Mouse (Mus musculus) stomach, embryonic 16.5 days (tissue): ENCODE results near the gene Sptbn4. TPM values are rescaled to one million over a fixed set of nuclear protein-coding genes. Genes with fewer than 3 reads are reported as not detected.
A peak's percentile ranks its signal among the peaks of the same experiment; 100 is the strongest.

Experiments used
- ATAC-seq: fragments of 200-750 bp; cut with Nextera tagmentation; 2 replicates; pipeline ENCODE4 v1.8.0; 2017; ENCODE audit warnings: moderate number of reproducible peaks, moderate TSS enrichment; ENCODE audit not compliant: insufficient read depth, low FRiP score
- H3K27ac ChIP-seq: fragments of 300-500 bp; sonication (generic); 2 replicates; pipeline ENCODE4 v1.5.1; 2014; ENCODE audit warnings: low read length
- H3K27me3 ChIP-seq: fragments of 300-500 bp; sonication (generic); 2 replicates; pipeline ENCODE4 v1.6.1; 2014; ENCODE audit warnings: low read length, control low read depth, mixed read lengths; ENCODE audit not compliant: control insufficient read depth, insufficient read depth
- H3K36me3 ChIP-seq: fragments of 300-500 bp; sonication (generic); 2 replicates; pipeline ENCODE4 v1.6.1; 2014; ENCODE audit warnings: low read length; ENCODE audit not compliant: control insufficient read depth, insufficient read depth
- H3K4me1 ChIP-seq: fragments of 300-500 bp; sonication (generic); 2 replicates; pipeline ENCODE4 v1.6.1; 2014; ENCODE audit warnings: low read length, control low read depth, mixed read lengths; ENCODE audit not compliant: control insufficient read depth, insufficient read depth
- H3K4me2 ChIP-seq: fragments of 300-500 bp; sonication (generic); 2 replicates; pipeline ENCODE4 v1.6.1; 2014; ENCODE audit warnings: low read depth, low read length, mixed read lengths
- H3K4me3 ChIP-seq: fragments of 300-500 bp; sonication (generic); replicated peaks from 2 replicates; pipeline ENCODE4 v1.5.1; 2014; ENCODE audit warnings: mild to moderate bottlenecking, low read length
- H3K9ac ChIP-seq: fragments of 300-500 bp; sonication (generic); 2 replicates; pipeline ENCODE4 v1.6.1; 2014; ENCODE audit warnings: low read length
- H3K9me3 ChIP-seq: fragments of 300-500 bp; sonication (generic); replicated peaks from 2 replicates; pipeline ENCODE4 v1.6.1; 2016; ENCODE audit warnings: low read length, control low read depth; ENCODE audit not compliant: control insufficient read depth
- WGBS: fragments of 180-500 bp; shearing (Covaris S2); extraction: QIAGEN DNeasy Blood & Tissue Kit; methylation state at CpG from one replicate; pipeline ENCODE4 v1.1.7; 2014; 5-methylcytosine and 5-hydroxymethylcytosine counted together
- polyA plus RNA-seq: library from polyadenylated mRNA; unstranded; fragments of >200 nt; fragmentation: Nextera tagmentation; extraction: Ambion mirVana; gene quantifications from 2 replicates; pipeline ENCODE4 v1.2.1, GENCODE M21; 2015

Sptbn4 gene
- polyA plus RNA-seq, 1 experiment from 2014 or later = 0.50 TPM

- peaks cover 72% of the 10 kb centered on the region for H3K27me3 ChIP-seq
- H3K4me3 ChIP-seq = peak overlapping the region; percentile 19
- WGBS = 2% methylated on average over 81 of the region's 81 CpGs
These were observed 43.1 kb downstream of the Sptbn4 start for GRCm38 (mm10) chr7:27404203-27404942.

GRCm38 (mm10) chr7:27402675-27403074 is 44.8 kb downstream of the Sptbn4 start:
- 7% methylated on average over 16 of the region's 16 CpGs for WGBS
- H3K9me3 ChIP-seq = peaks cover 10% of the 10 kb centered on the region

More at GRCm38 (mm10) chr7:27404203-27404942, 43.1 kb downstream of the Sptbn4 start:
- ATAC-seq = no peak
- Histone ChIP-seq H3K27ac (no peak overlapping the region), H3K36me3 (no peaks in the 10 kb centered on the region), H3K9ac (no peak overlapping the region), H3K9me3 (peaks cover 10% of the 10 kb centered on the region), H3K4me1 (peaks cover 9% of the 10 kb centered on the region), H3K4me2 (peak overlapping the region; percentile 31)

GRCm38 (mm10) chr7:27400545-27400944 is 46.9 kb downstream of the Sptbn4 start:
- Histone ChIP-seq H3K4me3 (no peak overlapping the region), H3K36me3 (no peaks in the 10 kb centered on the region), H3K9ac (no peak overlapping the region), H3K27me3 (peaks cover 75% of the 10 kb centered on the region), H3K27ac (no peak overlapping the region), H3K4me1 (peaks cover 6% of the 10 kb centered on the region; the same call in 1 of the 2 replicates), H3K9me3 (peaks cover 6% of the 10 kb centered on the region; the same call in 1 of the 2 replicates), H3K4me2 (no peak overlapping the region)
- ATAC-seq = no peak
- 72% methylated on average over 7 of the region's 7 CpGs for WGBS

More at GRCm38 (mm10) chr7:27402675-27403074, 44.8 kb downstream of the Sptbn4 start:
- no peak overlapping the region for H3K27ac ChIP-seq
- peaks cover 68% of the 10 kb centered on the region for H3K27me3 ChIP-seq
- H3K36me3 ChIP-seq = no peaks in the 10 kb centered on the region
- H3K4me1 ChIP-seq = 0 out of 2 replicates have a peak, but pooled peaks cover under 1% of the 10 kb centered on the region
- no peak overlapping the region for H3K4me3 ChIP-seq
- no peak overlapping the region for H3K4me2 ChIP-seq
- H3K9ac ChIP-seq = no peak overlapping the region
- ATAC-seq = no peak

DNA sequence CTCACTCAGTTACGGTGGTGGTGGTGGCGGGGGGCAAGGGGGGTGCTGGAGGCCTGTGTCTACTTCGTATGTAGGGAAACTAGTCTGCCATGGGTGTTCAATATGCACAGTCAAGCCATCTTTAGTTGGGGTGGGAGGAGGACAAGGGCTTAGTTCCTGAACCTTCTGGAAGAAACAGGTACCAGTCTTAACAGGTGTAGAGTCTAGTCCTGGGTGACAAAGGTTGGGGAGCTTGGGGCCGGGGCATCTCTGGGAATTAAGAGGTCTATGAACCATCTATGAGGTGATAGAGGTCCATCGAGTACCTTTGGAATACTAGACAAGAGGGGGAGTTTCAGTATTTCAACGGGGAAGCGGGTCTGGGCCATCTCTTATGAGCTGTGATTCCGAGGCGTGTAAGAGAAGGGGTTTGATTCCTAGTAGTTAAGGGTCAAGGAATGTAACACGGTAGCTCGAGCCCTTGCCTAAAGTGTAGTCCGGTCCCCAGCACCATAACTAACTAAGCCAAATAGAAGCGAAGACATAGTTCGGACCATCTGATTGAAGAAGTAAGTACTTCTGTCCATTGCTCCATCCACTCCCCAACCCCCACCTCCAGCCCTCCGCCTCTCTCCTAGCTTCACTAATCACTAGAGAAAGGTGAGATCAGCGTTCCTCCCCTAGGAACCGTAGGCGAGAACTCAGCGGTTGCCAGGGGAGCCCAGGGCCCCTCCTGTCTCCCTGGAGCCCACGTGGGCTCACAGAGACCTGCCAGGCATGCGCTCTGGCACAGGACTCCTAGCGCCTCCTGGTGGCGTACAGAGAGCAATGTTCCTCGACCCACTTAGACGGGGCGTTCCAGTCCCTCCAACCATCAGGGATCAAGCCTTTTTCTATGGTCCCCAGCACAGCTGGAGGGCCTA is 50.2 kb downstream of the Sptbn4 start:
- Histone ChIP-seq H3K27ac (no peak overlapping the region), H3K27me3 (peaks cover 70% of the 10 kb centered on the region), H3K4me2 (peak overlapping the region; percentile 78; the same call in 1 of the 2 replicates), H3K9ac (no peak overlapping the region), H3K4me3 (no peak overlapping the region), H3K4me1 (peaks cover 6% of the 10 kb centered on the region; the same call in 1 of the 2 replicates), H3K9me3 (no peaks in the 10 kb centered on the region), H3K36me3 (no peaks in the 10 kb centered on the region)
- peak; percentile 66; the same call in 1 of the 2 replicates for ATAC-seq
- WGBS = 14% methylated on average over 26 of the region's 26 CpGs

DNA sequence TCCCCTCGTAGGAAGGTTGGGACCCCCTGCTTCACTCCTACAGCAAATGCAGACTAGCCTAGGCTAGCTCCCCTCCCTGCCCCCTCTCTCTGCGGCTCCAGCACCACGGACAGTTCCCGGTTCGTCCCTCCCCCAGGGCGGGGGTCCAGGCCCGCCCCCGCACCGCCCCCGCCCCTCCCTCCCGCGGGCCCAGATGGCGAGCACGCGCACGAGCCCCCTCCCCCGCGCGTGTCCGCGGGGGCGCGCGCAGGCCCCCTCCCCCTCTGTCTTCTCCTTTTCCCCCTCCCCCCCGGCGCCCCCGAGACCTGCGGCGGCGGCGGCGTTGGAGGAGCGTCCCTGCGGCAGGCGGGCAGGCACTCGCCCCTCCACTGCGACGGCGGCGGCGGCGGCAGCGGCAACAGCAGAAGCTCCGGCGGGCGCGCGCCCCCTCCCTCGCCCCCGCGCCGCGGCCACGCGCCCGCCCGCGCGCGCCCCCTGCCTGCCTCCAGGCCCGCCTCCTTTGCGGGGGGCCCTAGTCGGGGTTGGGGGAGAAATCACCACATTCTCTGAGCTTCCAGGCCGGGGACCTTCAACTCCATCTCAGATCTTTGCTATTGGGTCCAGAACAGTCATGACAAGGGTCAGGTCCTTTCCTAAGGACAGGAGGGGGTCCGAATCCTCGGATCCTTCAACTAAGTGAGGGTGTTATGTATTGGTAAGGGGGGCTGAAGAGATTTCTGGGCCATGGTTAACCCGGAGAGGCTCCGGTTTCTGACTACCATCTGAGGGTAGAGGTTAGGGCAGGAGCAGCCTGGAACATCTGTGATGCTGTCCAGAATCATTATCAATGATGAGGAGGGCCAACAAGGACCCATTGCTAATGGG is 51.1 kb downstream of the Sptbn4 start:
- WGBS = 1% methylated on average over 51 of the region's 68 CpGs
- H3K9me3 ChIP-seq = no peaks in the 10 kb centered on the region
- no peaks in the 10 kb centered on the region for H3K36me3 ChIP-seq
- H3K4me2 ChIP-seq = peak overlapping the region; percentile 78
- H3K9ac ChIP-seq = peak overlapping the region; percentile 49
- peak overlapping the region; percentile 47 for H3K4me3 ChIP-seq
- H3K27me3 ChIP-seq = peaks cover 63% of the 10 kb centered on the region
- no peak for ATAC-seq
- H3K4me1 ChIP-seq = peaks cover 6% of the 10 kb centered on the region; the same call in 1 of the 2 replicates
- H3K27ac ChIP-seq = no peak overlapping the region

DNA sequence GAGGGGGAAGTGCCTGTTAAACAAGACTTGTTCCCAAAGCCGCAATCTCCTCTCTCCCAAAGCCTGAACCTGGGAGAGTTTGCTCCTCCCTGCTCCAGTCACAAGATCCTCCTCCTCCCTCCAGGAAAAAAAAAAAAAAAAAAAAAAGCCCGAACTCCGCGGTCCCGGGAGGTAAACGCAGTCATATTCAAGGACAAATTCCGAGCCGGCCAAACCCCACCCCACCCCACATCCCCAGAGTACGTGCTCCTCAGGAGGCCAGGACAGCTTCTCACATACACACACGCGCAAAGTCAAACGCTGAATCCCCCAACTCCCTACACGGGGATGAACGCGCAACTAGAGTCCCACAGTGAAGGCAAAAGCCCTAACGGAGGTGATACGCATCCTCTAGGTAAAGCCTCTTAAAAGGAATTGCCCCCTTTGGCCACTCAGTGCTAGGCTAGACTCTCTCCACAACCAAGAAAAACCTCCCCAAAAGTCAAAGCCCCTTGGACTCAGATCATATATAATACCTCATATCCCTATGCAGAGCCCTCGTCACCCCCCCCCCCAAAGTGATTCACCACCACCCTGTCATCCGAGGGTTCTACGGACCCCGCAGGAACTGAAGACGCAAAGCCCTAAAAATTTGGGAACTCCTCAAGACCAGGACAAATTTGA is 51.8 kb downstream of the Sptbn4 start:
- H3K27me3 ChIP-seq = peaks cover 69% of the 10 kb centered on the region
- no peak overlapping the region for H3K27ac ChIP-seq
- H3K9ac ChIP-seq = no peak overlapping the region
- H3K4me1 ChIP-seq = peaks cover 6% of the 10 kb centered on the region; the same call in 1 of the 2 replicates
- no peaks in the 10 kb centered on the region for H3K9me3 ChIP-seq
- H3K4me2 ChIP-seq = peak overlapping the region; percentile 78
- H3K36me3 ChIP-seq = no peaks in the 10 kb centered on the region
- 2% methylated on average over 22 of the region's 22 CpGs for WGBS
- ATAC-seq = no peak
- peak overlapping the region; percentile 47 for H3K4me3 ChIP-seq

DNA sequence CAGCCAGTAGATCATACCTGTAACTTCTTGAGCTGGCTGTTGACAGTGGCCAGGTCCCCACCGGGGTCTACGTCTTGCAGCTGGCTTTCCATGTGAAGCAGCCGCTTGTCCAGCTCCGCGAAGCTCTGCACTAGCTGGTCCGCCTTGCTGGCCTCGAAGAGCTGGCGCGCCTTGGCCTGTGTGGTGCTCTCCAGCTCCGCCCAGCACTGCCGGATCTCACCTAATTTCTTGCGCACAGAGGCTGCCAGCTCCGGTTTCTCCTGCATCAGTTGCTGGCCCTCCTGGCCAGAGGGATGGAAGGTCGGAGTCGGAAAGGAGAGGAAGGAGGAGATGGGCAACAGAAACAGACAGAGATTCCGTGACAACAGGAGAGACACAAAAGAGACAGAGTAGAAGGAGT is 56.1 kb downstream of the Sptbn4 start:
- Histone ChIP-seq H3K27me3 (peaks cover 43% of the 10 kb centered on the region), H3K4me1 (peaks cover 2% of the 10 kb centered on the region; the same call in 1 of the 2 replicates), H3K9ac (no peak overlapping the region), H3K9me3 (no peaks in the 10 kb centered on the region), H3K36me3 (no peaks in the 10 kb centered on the region), H3K4me3 (no peak overlapping the region), H3K4me2 (no peak overlapping the region), H3K27ac (no peak overlapping the region)
- no peak for ATAC-seq
- WGBS = 31% methylated on average over 16 of the region's 16 CpGs

GRCm38 (mm10) chr7:27389213-27389612 is 58.3 kb downstream of the Sptbn4 start:
- Histone ChIP-seq H3K4me1 (peaks cover 3% of the 10 kb centered on the region; the same call in 1 of the 2 replicates), H3K36me3 (no peaks in the 10 kb centered on the region), H3K9ac (no peak overlapping the region), H3K4me3 (no peak overlapping the region), H3K27me3 (peaks cover 21% of the 10 kb centered on the region), H3K27ac (no peak overlapping the region), H3K4me2 (no peak overlapping the region), H3K9me3 (no peaks in the 10 kb centered on the region)
- WGBS = 66% methylated on average over 6 of the region's 6 CpGs
- no peak for ATAC-seq
